Mouse (Mus musculus) adrenal gland, postnatal 36 days (tissue): ENCODE measurements around the gene Omg. TPM values are rescaled to one million over a fixed set of nuclear protein-coding genes. Genes with fewer than 3 reads are reported as not detected.

Experiments used
- DNase-seq, 2 experiments: peaks; one replicate each; pipeline ENCODE4 v3.0.0; 2021; ENCODE audit warnings: mixed read lengths in 1 of 2
- total RNA-seq, 2 experiments: library from RNA; stranded (reverse); gene quantifications; 2 replicates each; pipeline ENCODE4 v1.2.3; 2021

Gene Omg
- total RNA-seq, 2 experiments from 2014 or later, result 5.4 to 5.6 TPM

DNA sequence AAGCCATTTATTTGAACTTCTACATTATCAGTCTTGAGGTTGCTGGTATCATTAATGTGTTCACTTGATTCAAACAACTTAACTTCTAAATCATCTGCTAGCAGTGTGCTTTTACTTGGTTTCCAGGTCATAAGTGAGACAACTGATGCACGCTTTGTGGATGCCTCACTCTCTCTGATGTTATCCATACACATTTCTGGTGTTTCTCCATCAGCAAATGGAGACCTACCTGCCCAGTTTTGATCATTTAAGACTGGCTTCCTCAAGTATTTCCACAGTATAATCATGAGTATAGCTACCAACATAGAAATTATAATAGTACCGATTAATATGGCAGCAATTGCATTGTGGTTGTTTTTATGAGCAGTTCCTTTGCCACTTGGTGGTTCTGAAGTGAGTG lies 11.9 kb upstream of the Omg start:
- no peak for DNase-seq

DNA sequence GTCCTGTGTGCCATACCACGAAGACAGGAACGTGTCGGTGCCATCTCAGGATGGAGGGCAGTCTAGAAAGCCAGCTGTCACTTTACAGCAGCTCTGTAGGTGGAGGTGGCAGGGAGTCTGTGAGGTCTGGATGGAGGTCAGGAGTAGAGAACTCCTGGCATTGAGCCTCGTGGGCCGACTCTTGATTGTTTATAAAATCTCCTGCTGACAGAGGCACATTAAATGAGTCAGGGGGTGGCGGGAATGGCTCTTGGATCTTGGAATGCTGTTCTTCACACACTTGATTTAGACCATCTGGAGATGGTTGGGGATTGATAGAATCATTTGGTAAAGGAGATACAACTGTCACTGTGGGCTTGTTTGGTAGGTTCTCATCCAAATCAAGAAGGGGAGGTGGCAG lies 11.4 kb upstream of the Omg start:
- no peak for DNase-seq

DNA sequence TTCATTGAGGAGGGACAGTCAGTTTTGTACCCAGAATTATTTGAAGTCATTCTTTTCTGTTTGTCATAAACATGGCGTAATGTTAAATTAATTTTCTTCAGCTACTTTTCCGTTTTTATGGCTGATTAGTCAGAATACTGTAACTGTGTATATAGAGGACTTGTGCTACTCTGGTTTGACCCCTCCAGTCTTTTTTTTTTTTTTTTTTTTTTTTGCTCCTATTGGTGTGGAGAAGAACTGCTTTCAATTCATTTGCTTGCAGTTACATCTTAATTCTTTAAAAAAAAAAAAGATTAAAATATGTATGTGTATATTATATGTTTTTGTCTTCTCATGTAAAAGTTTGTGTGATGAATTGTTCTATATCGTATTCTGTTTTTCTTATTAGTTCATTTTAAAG lies 8.1 kb upstream of the Omg start:
- DNase-seq, result no peak

DNA sequence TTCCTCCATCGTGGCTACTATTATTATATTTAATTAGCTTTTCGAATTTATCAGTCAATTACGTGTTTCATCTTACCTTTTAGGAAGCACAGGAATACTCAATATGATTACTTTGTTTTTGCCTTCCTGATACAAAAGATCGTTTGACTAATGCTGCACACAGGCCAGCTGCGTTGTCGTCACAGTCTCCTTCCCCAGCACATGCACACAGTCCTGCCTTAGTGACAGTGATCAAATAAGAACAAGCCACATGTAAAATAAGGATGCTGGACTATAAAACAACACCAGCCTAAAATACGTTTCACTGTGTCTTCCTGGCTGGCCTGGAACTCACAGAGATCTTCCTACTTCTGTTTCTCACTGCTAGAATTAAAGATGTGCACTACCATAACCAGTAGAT lies 622 bp upstream of the Omg start:
- no peak for DNase-seq

DNA sequence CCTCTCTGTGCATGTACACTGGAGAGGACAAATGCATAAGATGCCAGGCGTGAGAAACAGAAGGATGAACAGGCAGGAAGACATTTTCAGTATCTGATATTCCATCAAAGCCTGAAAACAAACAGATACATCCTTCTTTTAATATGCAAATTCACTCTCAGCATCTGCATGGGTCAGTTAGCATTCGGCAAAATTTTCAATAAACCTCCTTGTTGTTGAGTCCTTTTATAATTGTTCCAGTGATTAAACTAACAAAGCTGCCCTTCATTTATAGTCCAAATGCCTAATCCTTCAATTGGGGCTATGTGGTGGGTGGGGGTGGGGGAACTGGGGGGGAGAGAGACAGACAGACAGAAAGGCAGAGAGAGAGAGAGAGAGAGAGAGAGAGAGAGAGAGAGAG lies 967 bp downstream of the Omg start:
- no peak for DNase-seq

DNA sequence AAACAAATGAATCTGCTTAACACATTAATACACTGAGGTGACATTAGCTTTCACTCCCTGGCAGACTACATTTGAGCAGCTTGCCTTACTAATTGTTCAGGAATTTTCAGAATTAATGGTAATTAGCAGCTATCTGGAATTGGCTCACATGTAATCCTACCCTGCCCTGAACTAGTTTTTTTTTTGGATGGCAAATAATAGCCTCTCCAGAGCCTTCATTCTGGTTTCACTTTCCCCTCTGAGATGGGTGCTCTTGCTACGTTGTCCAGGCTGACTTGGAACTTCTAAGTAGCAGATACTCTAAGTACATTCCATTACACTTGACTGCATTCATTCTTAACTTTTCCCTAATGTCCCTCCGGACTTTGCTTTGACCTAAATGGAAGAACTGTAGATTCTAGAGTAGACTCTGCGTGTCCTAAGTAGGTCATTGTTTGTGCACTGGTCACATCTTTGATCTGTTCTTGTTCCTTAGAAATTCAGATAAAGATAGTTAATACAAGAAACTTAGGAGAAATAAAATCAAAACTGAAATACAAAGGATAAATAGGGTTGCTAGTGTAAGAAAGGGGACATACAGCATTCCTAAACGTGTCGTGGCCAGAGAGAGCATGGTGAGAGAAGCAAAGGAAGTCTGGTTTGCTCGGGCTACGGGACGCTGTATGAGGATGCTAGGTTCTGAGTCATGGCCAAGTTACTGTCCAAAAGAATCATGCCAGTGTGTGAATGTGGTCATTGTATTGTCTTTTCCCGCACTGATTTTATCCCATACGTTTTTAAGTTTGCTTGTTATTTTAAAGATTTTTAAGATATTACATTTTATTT lies 8.7 kb downstream of the Omg start:
- DNase-seq, result no peak

DNA sequence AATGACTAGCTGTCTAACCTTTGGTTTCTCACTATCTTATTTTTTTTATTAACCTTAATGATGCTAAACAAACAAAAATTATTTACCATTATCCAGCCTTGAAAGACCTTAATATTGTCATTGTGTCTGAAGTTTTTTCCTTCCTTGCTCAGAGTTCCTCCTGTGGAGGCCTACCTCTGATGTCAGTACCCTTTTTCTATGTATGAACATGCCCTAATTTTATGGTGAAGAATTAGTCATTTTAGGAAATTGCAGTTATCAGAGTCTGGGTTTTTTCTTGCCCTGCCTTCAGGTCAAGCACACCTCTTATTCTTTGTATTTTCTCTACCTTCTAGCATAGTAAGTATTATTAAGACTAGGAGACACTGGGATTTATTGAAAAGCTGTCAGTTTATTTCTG lies 19.2 kb downstream of the Omg start:
- no peak for DNase-seq

DNA sequence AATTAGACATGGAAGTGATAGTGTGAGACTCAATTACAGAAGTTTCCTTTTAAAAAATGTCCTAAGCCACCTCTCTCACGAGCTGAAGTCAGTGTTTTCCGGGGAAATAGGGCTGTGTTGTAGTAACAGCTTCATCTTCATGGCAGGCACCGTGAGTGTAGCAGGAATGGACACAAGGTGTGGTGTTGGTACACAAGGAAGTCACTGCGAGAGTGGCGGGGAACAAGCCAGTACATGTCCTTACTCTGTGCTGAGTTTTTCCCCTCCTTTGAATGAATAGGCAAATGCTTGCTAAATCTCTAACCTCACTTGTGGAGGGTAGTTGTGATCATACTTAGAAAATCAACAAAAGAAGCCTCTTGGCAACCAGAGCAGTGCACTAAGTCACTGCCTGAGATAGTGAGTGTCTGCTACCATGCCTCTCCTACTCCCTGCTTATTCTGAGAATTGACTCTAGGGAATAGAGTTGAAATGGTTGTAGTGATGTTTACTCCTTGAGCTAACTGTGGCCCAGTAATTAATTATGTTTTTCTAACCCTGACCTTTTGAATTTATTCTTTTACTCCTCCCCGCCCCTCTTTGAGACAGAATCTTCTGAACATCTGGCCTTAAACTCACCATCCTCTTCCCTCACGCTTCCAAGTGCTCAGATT lies 19.9 kb downstream of the Omg start:
- DNase-seq, result no peak

DNA sequence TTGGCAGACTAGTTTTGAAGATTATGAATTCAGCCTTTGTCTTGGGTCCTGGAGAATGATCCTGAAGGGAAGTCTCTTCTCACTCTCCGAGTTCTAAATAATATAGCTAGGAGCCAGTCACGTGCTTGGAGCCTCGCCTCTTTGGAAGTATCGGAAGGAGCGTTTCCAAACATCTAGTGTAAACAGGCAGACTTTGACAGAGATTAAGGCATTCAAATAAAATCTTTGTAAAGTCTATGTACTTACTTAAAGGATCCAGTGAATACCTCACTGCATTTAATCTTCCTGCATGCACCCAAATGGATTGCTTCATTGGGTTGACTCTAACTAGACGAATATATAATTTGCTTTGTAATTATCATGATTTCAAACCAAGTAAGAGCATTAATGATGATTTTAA lies 20.5 kb downstream of the Omg start:
- DNase-seq, result no peak

DNA sequence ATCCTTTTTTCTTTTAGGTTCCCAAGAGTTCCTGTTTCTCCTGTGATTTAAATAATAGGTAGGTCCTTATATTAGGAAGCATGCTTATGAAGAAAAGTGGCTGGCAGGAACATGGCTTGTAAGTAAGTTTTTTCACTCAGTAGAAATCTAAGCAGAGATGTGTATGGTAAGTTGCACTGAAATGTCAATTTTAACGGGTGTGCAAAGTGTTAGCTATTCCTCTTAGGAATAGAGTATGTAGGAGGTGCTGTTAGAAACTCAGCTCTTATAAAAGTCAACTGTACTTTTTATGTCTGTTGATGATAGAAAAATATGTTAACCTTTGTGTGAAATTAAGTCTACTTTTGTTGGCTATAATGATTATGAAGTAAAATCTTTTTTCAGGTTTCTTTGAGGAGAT lies 35.8 kb downstream of the Omg start:
- no peak for DNase-seq

DNA sequence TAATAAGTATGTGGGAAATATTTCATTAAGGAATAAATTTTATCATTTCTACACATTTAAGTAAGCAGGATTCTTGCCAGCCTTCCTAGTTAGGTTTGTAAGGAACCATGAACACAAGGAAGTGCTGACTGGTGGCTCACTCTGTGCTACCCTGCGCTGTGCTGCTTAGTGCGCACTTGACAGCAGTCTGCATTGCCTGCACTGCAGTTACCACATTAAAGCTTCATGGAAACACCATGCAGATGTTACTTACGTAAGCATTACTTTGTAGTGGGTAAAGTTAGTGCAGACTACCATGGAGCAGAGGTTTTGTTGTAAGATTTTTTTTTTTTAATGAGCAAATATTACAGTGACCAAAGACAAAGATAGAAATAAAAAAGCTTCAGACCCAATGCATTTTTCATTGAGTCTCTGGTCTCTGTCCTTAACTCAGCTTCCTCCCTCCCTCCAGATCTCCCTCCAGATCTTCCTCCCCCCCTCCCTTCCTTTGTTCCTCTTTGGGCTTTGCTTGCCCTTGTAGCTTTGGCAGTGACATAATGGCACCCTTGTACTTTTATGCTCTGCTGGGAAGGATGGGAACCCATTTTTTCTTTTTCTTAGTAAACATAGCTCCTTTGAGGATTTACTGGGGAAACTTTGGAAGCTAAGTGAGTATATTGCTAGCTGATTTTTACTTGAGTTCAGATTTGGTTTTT lies 43.0 kb downstream of the Omg start:
- no peak for DNase-seq

DNA sequence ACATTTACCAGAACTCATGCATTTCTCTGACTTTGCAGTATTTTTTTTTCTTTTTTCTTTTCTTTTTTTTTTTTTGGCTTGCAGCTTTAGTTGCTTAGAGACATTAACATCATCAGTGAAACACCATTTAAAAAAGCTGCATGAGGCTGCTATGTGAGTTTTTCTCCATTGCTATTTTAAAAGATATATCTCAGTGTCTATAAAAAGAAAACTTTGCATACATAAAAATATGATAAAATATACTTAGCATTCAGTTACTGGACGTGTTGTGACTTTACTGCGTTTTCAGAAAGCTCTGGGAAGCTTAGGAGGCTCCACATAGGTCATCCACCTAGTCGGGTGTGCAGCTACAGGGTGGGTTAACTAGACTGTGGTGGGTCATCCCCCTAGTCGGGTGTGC lies 44.0 kb downstream of the Omg start:
- DNase-seq, result no peak

DNA sequence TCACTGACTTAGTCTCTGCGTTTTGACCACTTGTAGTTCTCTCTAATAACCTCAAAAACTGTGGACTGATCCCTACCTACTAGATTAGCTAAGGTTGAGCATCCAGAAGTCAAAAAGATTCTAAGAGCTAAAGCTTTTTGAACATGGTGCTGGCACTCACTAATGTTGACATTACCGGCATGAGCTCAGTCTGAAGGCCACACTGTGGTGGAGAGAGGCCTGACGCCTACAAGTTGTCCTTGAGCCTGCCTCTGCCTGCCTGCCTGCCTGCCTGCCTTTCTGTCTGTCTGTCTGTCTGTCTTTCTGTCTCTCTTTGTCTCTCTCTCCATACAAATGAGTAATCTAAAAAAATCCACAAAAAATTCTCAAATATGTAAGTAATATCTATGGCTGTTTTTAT lies 46.0 kb downstream of the Omg start:
- peak; percentile 71 for DNase-seq

DNA sequence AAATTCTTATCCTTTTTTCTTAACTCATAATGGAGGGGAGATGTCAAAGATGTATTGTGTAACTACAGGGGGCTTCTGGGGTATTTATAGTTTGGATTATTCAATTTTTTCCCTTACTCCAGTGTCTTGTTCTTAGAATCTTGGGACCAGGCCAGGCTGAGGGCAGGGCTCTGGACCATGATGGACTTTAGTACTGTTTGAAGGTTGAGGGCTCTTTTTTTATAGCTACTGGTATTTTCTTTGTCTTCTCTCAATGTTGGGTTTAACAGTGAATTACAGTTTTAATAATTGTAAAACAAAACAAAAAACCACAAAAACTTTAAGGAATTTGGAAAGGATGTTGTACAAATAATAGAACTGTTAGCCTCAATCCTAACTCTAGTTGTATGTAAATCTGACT lies 50.9 kb downstream of the Omg start:
- DNase-seq, result no peak

Other genes starting within 250 kb of the Omg start
- gene Wsb1, start 249.4 kb downstream of the Omg start, total RNA-seq, result 10 to 100 TPM; 39.2 to 49.4 TPM
- gene Gm9964, start 207.2 kb downstream of the Omg start, total RNA-seq, result not detected
- gene Nf1, start 164.4 kb downstream of the Omg start, total RNA-seq, result 10 to 100 TPM; 60.4 to 69.7 TPM
- 1 to 10 TPM in 1 of 2 experiments, under 1 TPM in 1; 0.66 to 1.3 TPM for gene Evi2b, start 19.7 kb upstream of the Omg start, total RNA-seq
- gene Evi2, start 26.5 kb upstream of the Omg start, total RNA-seq, result under 1 TPM; 0.10 TPM
- 1 to 10 TPM; 2.3 to 2.5 TPM for gene Evi2a, start 26.5 kb upstream of the Omg start, total RNA-seq
- gene Rab11fip4, start 87.1 kb upstream of the Omg start, total RNA-seq, result 1 to 10 TPM; 2.4 to 2.7 TPM